In the genomic region with DNA sequence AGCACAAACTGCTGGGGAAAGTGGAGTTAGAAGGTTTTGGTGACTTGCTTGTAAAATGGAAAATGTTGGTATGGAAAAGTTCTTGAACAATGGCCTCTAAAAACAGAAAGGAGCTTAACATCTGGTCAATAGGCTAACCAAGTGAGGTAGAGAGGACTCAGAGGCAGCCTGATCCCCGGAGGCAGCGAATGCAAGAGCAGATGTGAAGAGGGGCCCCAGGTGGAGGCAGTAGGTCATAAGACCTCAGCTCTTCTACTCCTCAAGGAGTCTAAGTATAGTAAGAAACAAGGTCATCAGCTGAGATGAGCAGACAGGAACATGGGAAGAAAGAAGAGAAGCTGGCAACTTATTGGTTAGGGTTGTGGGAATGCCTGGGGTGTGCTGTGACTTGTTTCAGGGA, we compare ENCODE assay signal across 17 mouse cellular contexts.
A peak's percentile ranks its signal among the peaks of the same experiment; 100 is the strongest.
DNase-seq lines count a peak whose midpoint lies in the region.
"Had no signal": no experiment of that assay in that cellular context is flagged by ENCODE, and none has a peak within 500 bp of the region (broad histone marks: within the 10 kb centered on the region; RNA-seq: fewer than 3 reads in every experiment).

No protein-coding gene starts in this region.

- DNase-seq in thymus, adult 18-20 months, result peak; percentile 40 to 66
- DNase-seq in thymus, postnatal 0 days (ENCODE audit: low spot score), result peak; percentile 79
- DNase-seq in thymus, postnatal 25 days, result peak; percentile 60
- no peak for DNase-seq in adrenal gland, adult 8-10 months
- DNase-seq in kidney, adult 9 months, result no peak
- no peak for DNase-seq in adrenal gland, adult 2 months
- DNase-seq: adrenal gland, postnatal 14 days; cerebellum, adult 11 months; cerebellum, adult 2 months; cerebellum, postnatal 10 days; cerebellum, postnatal 36 days; embryo, embryonic 11 days; gastrocnemius, postnatal 10 days; gastrocnemius, postnatal 36 days; heart, adult 2 months; heart, postnatal 10 days; heart, postnatal 36 days had no signal

Comparison
In these comparisons a context has a peak if more than half of its experiments do, and no peak if none do; other contexts are left out.
1. DNase-seq: peak in thymus, adult 18-20 months (2 of 2), thymus, postnatal 0 days (single experiment) and thymus, postnatal 25 days (single experiment); none in adrenal gland, adult 8-10 months (single experiment), kidney, adult 9 months (single experiment) and adrenal gland, adult 2 months (single experiment).